Mouse (Mus musculus): ENCODE results near the gene Clhc1.
"Not testable (repeated sequence)": the region's sequence is repeated elsewhere in the genome, so short reads cannot be mapped to it uniquely, and the experiment has no call there.

The Clhc1 gene

GRCm38 (mm10) chr11:29547752-29548503 is at the start of gene Clhc1, which contains the start of gene Rps27a:
Gene Clhc1 (plus strand): TSS chr11:29547950.
Gene Rps27a (minus strand): TSS chr11:29548109.
- peak; percentile 96 for DNase-seq

- no peak for DNase-seq
Measured at GRCm38 (mm10) chr11:29503948-29504893, 43.5 kb upstream of the Clhc1 start.

- no peak for DNase-seq
Measured at GRCm38 (mm10) chr11:29504899-29505625, 42.7 kb upstream of the Clhc1 start.

- no peak for DNase-seq
Measured at GRCm38 (mm10) chr11:29509421-29509820, 38.3 kb upstream of the Clhc1 start.

- no peak for DNase-seq
Measured at GRCm38 (mm10) chr11:29512818-29513535, 34.8 kb upstream of the Clhc1 start.

- DNase-seq, result no peak
Measured at GRCm38 (mm10) chr11:29514325-29514681, 33.4 kb upstream of the Clhc1 start.

- DNase-seq, result peak; percentile 93
Measured at GRCm38 (mm10) chr11:29514682-29515412, 32.9 kb upstream of the Clhc1 start, which contains the start of gene Prorsd1. Gene Prorsd1 (minus strand): TSS chr11:29515033.

GRCm38 (mm10) chr11:29525988-29526794 is 21.6 kb upstream of the Clhc1 start, which contains the start of gene Mtif2:
Gene Mtif2 (plus strand): TSS chr11:29526408.
- DNase-seq, result peak; percentile 63

GRCm38 (mm10) chr11:29538201-29538600 is 9.5 kb upstream of the Clhc1 start:
- DNase-seq, result no peak

GRCm38 (mm10) chr11:29544225-29544945 is 3.4 kb upstream of the Clhc1 start:
- no peak for DNase-seq

- DNase-seq, result not testable (repeated sequence)
Measured at GRCm38 (mm10) chr11:29545150-29545752, 2.5 kb upstream of the Clhc1 start.

GRCm38 (mm10) chr11:29546297-29546696 is 1.5 kb upstream of the Clhc1 start:
- DNase-seq, result not testable (repeated sequence)

GRCm38 (mm10) chr11:29546762-29547161 is 988 bp upstream of the Clhc1 start:
- no peak for DNase-seq

GRCm38 (mm10) chr11:29547249-29547751 is 450 bp upstream of the Clhc1 start:
- DNase-seq, result no peak

GRCm38 (mm10) chr11:29548504-29549424 is 1.0 kb downstream of the Clhc1 start:
- DNase-seq, result peak; percentile 19

- DNase-seq, result no peak
Measured at GRCm38 (mm10) chr11:29549425-29549778, 1.7 kb downstream of the Clhc1 start.

GRCm38 (mm10) chr11:29560452-29560851 is 12.7 kb downstream of the Clhc1 start:
- no peak for DNase-seq

GRCm38 (mm10) chr11:29560990-29561389 is 13.2 kb downstream of the Clhc1 start:
- DNase-seq, result no peak
